Mouse (Mus musculus) limb, embryonic 12.5 days (tissue): Measurements from ENCODE around the gene Ankrd44. TPM values are rescaled to one million over a fixed set of nuclear protein-coding genes. Genes with fewer than 3 reads are reported as not detected.

ENCODE experiments used
- ATAC-seq: fragments of 200-750 bp; cut with Nextera tagmentation; 2 replicates; pipeline ENCODE4 v1.8.0; 2017; ENCODE audit warnings: low read depth, moderate TSS enrichment; ENCODE audit not compliant: insufficient number of reproducible peaks, insufficient read depth, low FRiP score, low TSS enrichment
- H3K27ac ChIP-seq: fragments of 300-500 bp; sonication (generic); 2 replicates; pipeline ENCODE4 v1.5.1; 2016; ENCODE audit warnings: mild to moderate bottlenecking, moderate library complexity
- H3K27me3 ChIP-seq: fragments of 300-500 bp; sonication (generic); 2 replicates; pipeline ENCODE4 v1.6.1; 2016; ENCODE audit warnings: mild to moderate bottlenecking, moderate library complexity
- H3K36me3 ChIP-seq: fragments of 300-500 bp; sonication (generic); 2 replicates; pipeline ENCODE4 v1.6.1; 2016; ENCODE audit warnings: mild to moderate bottlenecking, moderate library complexity
- H3K4me1 ChIP-seq: fragments of 300-500 bp; sonication (generic); replicated peaks from 2 replicates; pipeline ENCODE4 v1.6.1; 2016
- H3K4me2 ChIP-seq: fragments of 300-500 bp; sonication (generic); 2 replicates; pipeline ENCODE4 v1.6.1; 2016; ENCODE audit warnings: mild to moderate bottlenecking, moderate library complexity
- H3K4me3 ChIP-seq: fragments of 300-500 bp; sonication (generic); replicated peaks from 2 replicates; pipeline ENCODE4 v1.5.1; 2016; ENCODE audit warnings: mild to moderate bottlenecking
- H3K9ac ChIP-seq: fragments of 300-500 bp; sonication (generic); replicated peaks from 2 replicates; pipeline ENCODE4 v1.6.1; 2016; ENCODE audit warnings: mild to moderate bottlenecking, moderate library complexity
- H3K9me3 ChIP-seq: fragments of 300-500 bp; sonication (generic); 2 replicates; pipeline ENCODE4 v1.6.1; 2016; ENCODE audit warnings: mild to moderate bottlenecking, moderate library complexity
- WGBS: fragments of 180-500 bp; shearing (Covaris S2); methylation state at CpG from one replicate; pipeline ENCODE4 v1.1.7; 2016; 5-methylcytosine and 5-hydroxymethylcytosine counted together
- polyA plus RNA-seq: library from polyadenylated mRNA; unstranded; fragments of >200 nt; fragmentation: Nextera tagmentation; extraction: Ambion mirVana; gene quantifications from 2 replicates; pipeline ENCODE4 v1.2.1, GENCODE M21; 2016

The Ankrd44 gene
- polyA plus RNA-seq, 1 experiment from 2014 or later = 22.2 TPM

GRCm38 (mm10) chr1:54716921-54717320 lies 209.3 kb downstream of the Ankrd44 start:
- no peak overlapping the region for H3K9ac ChIP-seq
- H3K27ac ChIP-seq = no peak overlapping the region
- H3K4me1 ChIP-seq = no peaks in the 10 kb centered on the region
- no peak overlapping the region for H3K4me2 ChIP-seq
- H3K36me3 ChIP-seq = peaks cover 7% of the 10 kb centered on the region
- no peak for ATAC-seq
- H3K9me3 ChIP-seq = no peaks in the 10 kb centered on the region
- no peaks in the 10 kb centered on the region for H3K27me3 ChIP-seq
- no peak overlapping the region for H3K4me3 ChIP-seq
- 93% methylated on average over 6 of the region's 6 CpGs for WGBS

DNA sequence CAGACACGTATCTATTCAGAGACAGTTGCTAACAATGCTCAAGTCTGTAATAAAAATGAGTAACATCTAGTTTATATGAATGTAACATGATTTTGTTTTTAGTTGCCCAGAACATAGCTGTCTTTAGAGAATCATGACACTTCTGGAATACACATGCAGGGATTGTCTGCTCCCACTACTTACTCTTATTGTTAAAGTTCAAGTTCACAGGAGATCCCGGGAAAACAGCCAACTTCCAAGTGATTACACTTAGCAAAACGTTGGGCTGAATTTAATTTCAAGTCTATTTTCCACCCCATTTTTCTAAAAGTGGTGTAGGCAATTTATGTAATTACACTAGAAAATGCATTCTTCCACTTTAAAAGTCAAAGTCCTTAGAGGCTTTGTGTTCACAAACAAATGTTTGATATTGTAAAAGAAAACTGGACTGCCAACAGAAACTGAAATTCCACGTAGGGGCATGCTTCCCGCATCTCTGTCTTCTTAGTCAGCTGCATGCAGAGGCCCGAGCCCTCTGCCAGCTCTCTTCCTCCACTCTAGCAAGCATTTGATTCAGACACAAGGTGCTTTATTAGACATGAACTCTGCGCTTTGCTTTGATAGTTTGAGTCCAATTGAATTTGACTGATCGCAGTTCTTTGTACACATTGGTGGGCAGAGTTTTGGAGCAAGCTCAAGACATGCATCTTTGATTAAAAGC lies 211.0 kb downstream of the Ankrd44 start:
- Histone ChIP-seq H3K9ac (no peak overlapping the region), H3K4me3 (no peak overlapping the region), H3K27me3 (no peaks in the 10 kb centered on the region), H3K27ac (no peak overlapping the region), H3K9me3 (no peaks in the 10 kb centered on the region), H3K36me3 (peaks cover 7% of the 10 kb centered on the region), H3K4me1 (no peaks in the 10 kb centered on the region), H3K4me2 (no peak overlapping the region)
- no peak for ATAC-seq
- WGBS = 88% methylated on average over 8 of the region's 8 CpGs

DNA sequence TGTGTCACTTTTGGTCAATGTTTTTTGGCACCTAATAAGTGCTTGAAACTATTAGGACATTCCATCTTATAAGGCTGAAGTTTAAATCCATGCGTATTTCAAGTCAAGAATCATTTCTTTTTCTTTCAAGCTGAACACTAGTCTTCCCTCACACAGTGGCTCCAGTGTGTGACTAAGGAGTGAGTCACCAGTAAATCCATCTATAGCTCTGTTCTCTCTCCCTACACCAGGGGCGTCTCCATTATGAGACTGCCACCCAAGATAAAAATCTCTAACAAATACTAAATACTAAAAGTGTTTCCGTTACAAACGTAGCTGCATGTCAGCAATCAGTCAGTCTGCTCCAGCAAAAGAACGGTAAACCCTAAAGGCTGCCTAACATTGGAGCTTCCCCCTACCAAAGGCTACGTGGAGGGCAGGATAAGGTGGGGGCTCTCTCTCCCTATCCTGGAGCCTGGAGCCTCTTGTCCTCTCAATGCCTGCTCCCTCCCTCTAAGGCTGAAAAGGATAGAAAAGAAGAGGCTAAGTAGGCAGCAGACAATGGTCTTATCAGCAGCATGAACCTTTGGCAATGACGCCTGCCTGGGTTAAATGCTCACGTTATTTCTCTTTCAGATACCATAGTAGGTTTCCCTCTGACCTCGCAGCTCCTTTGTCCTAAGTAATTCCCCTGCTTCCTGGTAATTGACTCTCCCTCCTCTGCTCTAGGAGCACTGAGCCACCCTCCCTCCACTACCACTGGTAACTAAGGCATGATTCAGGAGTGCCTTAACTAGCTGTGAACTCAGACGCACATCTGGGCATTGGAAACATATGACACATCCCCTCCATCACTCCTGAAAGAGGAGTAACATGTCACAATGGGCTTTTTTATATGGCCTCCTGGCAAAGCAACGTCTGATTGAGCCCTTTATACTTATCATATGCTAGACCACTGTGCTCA lies 212.7 kb downstream of the Ankrd44 start:
- no peak for ATAC-seq
- Histone ChIP-seq H3K36me3 (peaks cover 7% of the 10 kb centered on the region), H3K9ac (no peak overlapping the region), H3K4me1 (no peaks in the 10 kb centered on the region), H3K4me3 (no peak overlapping the region), H3K27me3 (no peaks in the 10 kb centered on the region), H3K9me3 (no peaks in the 10 kb centered on the region), H3K4me2 (no peak overlapping the region), H3K27ac (no peak overlapping the region)
- WGBS = 56% methylated on average over 11 of the region's 11 CpGs

- no peak overlapping the region for H3K4me2 ChIP-seq
- H3K9ac ChIP-seq = no peak overlapping the region
- no peak overlapping the region for H3K4me3 ChIP-seq
- no peaks in the 10 kb centered on the region for H3K9me3 ChIP-seq
- no peak overlapping the region for H3K27ac ChIP-seq
- no peaks in the 10 kb centered on the region for H3K27me3 ChIP-seq
- WGBS = 87% methylated on average over 3 of the region's 3 CpGs
- ATAC-seq = no peak
- H3K36me3 ChIP-seq = peaks cover 7% of the 10 kb centered on the region
- no peaks in the 10 kb centered on the region for H3K4me1 ChIP-seq
Measured at GRCm38 (mm10) chr1:54711568-54711967, 214.6 kb downstream of the Ankrd44 start.

DNA sequence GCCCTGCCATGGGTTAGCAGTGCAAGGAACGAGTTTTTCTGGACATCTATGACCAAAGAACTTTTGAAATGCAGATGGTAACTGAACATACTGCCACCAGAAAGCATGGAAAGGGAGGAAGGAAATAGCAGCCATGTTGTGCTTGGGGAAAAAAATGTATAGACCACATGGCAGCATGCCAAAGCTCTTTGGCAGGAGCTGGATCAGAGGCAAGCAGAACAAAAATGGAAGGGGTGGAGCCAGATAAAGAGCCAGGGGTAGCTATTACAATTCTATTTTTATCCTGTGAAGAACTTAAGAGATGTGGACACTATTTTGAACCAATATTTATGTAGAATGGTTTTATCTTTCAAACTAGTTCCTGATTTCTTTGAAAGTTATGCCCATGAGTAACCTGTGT lies 215.6 kb downstream of the Ankrd44 start:
- Histone ChIP-seq H3K4me2 (no peak overlapping the region), H3K4me3 (no peak overlapping the region), H3K9me3 (no peaks in the 10 kb centered on the region), H3K27ac (no peak overlapping the region), H3K4me1 (no peaks in the 10 kb centered on the region), H3K27me3 (no peaks in the 10 kb centered on the region), H3K9ac (no peak overlapping the region), H3K36me3 (peaks cover 7% of the 10 kb centered on the region)
- ATAC-seq = no peak
- 86% methylated on average over 1 of the region's 1 CpGs for WGBS

DNA sequence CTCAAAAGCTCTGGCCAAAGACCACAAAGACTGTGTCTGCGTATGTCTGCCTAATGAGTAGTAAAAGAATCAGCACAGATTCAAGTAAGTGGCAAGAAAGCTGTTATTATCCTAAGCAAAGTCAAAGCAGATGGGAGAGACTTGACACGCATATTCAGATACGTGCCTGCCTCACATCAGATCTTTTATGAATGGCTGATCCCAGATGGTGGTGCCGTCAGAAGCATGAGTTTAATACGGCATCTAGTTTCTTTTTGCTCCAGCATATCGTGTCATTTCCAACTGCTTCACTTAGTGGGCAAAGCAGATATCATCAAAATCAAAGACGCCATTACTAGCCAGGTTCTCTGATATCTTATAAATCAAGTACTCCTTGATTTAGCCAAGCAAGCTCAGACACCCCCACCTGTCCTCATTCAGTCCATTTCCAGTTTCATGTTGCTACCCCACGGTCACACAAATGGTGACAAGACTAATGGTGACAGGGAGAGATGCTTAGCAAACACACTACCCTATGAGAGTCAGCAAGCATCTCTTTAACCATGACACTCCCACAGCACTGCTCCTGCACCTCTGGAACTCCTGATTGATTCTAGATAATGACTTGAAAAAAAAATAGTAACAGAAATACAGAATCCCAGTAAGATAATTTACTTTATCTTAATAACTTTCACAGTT lies 218.2 kb downstream of the Ankrd44 start:
- no peak overlapping the region for H3K27ac ChIP-seq
- no peak overlapping the region for H3K4me3 ChIP-seq
- no peak overlapping the region for H3K4me2 ChIP-seq
- no peaks in the 10 kb centered on the region for H3K27me3 ChIP-seq
- no peaks in the 10 kb centered on the region for H3K9me3 ChIP-seq
- H3K36me3 ChIP-seq = peaks cover 7% of the 10 kb centered on the region
- H3K4me1 ChIP-seq = no peaks in the 10 kb centered on the region
- H3K9ac ChIP-seq = no peak overlapping the region
- ATAC-seq = no peak
- 74% methylated on average over 8 of the region's 8 CpGs for WGBS

- no peak overlapping the region for H3K4me3 ChIP-seq
- no peaks in the 10 kb centered on the region for H3K27me3 ChIP-seq
- H3K27ac ChIP-seq = no peak overlapping the region
- ATAC-seq = no peak
- WGBS = 68% methylated on average over 10 of the region's 10 CpGs
- H3K9ac ChIP-seq = no peak overlapping the region
- H3K9me3 ChIP-seq = no peaks in the 10 kb centered on the region
- no peak overlapping the region for H3K4me2 ChIP-seq
- no peaks in the 10 kb centered on the region for H3K4me1 ChIP-seq
- H3K36me3 ChIP-seq = peaks cover 3% of the 10 kb centered on the region
Measured at GRCm38 (mm10) chr1:54707036-54707887, 218.9 kb downstream of the Ankrd44 start.

DNA sequence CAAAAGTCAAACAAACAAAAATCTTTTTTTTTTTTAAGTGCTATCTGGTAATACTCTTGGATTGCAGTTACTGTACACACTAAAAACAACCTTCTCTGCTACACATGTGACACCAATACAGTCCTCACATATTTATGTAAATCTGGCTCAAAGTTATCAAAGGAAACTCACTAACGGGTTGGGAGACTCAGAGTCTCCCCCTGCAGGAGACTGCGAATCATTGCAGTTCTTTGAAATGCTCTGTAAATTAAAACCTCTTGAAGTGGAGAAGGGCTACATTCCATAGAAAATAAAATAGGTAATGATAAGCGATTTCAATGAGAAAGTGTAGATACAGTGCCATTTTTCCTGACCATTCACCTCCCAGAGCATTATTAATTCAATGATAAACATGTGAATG lies 219.6 kb downstream of the Ankrd44 start:
- H3K27me3 ChIP-seq = no peaks in the 10 kb centered on the region
- H3K9ac ChIP-seq = no peak overlapping the region
- H3K36me3 ChIP-seq = no peaks in the 10 kb centered on the region
- no peak overlapping the region for H3K27ac ChIP-seq
- ATAC-seq = no peak
- no peaks in the 10 kb centered on the region for H3K4me1 ChIP-seq
- no peak overlapping the region for H3K4me3 ChIP-seq
- H3K4me2 ChIP-seq = no peak overlapping the region
- 27% methylated on average over 3 of the region's 3 CpGs for WGBS
- no peaks in the 10 kb centered on the region for H3K9me3 ChIP-seq

- 5% methylated on average over 1 of the region's 1 CpGs for WGBS
Measured at GRCm38 (mm10) chr1:54703466-54703865, 222.7 kb downstream of the Ankrd44 start.

GRCm38 (mm10) chr1:54702918-54703317 lies 223.3 kb downstream of the Ankrd44 start:
- Histone ChIP-seq H3K27me3 (no peaks in the 10 kb centered on the region), H3K9ac (no peak overlapping the region), H3K4me1 (no peaks in the 10 kb centered on the region), H3K4me2 (no peak overlapping the region), H3K36me3 (no peaks in the 10 kb centered on the region), H3K27ac (no peak overlapping the region), H3K4me3 (no peak overlapping the region), H3K9me3 (no peaks in the 10 kb centered on the region)
- no peak for ATAC-seq

More at GRCm38 (mm10) chr1:54703466-54703865, 222.7 kb downstream of the Ankrd44 start:
- no peak overlapping the region for H3K4me2 ChIP-seq
- H3K9me3 ChIP-seq = no peaks in the 10 kb centered on the region
- H3K27ac ChIP-seq = no peak overlapping the region
- H3K4me1 ChIP-seq = no peaks in the 10 kb centered on the region
- no peaks in the 10 kb centered on the region for H3K36me3 ChIP-seq
- no peak overlapping the region for H3K9ac ChIP-seq
- H3K4me3 ChIP-seq = no peak overlapping the region
- ATAC-seq = no peak
- H3K27me3 ChIP-seq = no peaks in the 10 kb centered on the region
